Mouse (Mus musculus) layer of hippocampus, adult 2 months (tissue): ENCODE results near the gene Nlrc5. TPM values are rescaled to one million over a fixed set of nuclear protein-coding genes. Genes with fewer than 3 reads are reported as not detected.

Experiments used
- DNase-seq, 2 experiments: peaks; one replicate each; pipeline ENCODE4 v3.0.0; 2022; ENCODE audit warnings: low spot score in 2 of 2
- H3K27ac ChIP-seq: fragments of 200-600 bp; 2 replicates; pipeline ENCODE4 v1.8.1; 2022
- H3K4me3 ChIP-seq: fragments of 200-600 bp; 2 replicates; pipeline ENCODE4 v1.8.1; 2022; ENCODE audit warnings: mild to moderate bottlenecking
- CTCF ChIP-seq: fragments of 200-600 bp; conservative IDR thresholded peaks from 2 replicates; pipeline ENCODE4 v1.8.1; 2022; ENCODE audit warnings: antibody characterized with exemption, mild to moderate bottlenecking, moderate library complexity
- total RNA-seq, 2 experiments: library from RNA; stranded (reverse); gene quantifications; 2 replicates each; pipeline ENCODE4 v1.2.3; 2021

The Nlrc5 gene
- total RNA-seq, 2 experiments from 2014 or later = 0.54 to 1.4 TPM

- no peak overlapping the region for H3K4me3 ChIP-seq
- H3K27ac ChIP-seq = no peak overlapping the region
- TF ChIP-seq CTCF = no peak
- no peak for DNase-seq
Observed at GRCm38 (mm10) chr8:94529875-94530274, 95.7 kb downstream of the Nlrc5 start.

GRCm38 (mm10) chr8:94530643-94531042 is 96.5 kb downstream of the Nlrc5 start:
- no peak overlapping the region for H3K4me3 ChIP-seq
- no peak for TF ChIP-seq CTCF
- DNase-seq = no peak
- H3K27ac ChIP-seq = no peak overlapping the region

GRCm38 (mm10) chr8:94532000-94532399 is 97.8 kb downstream of the Nlrc5 start:
- H3K4me3 ChIP-seq = peak overlapping the region; percentile 76

GRCm38 (mm10) chr8:94532525-94532872 is 98.3 kb downstream of the Nlrc5 start:
- Histone ChIP-seq H3K27ac (peak overlapping the region; percentile 77), H3K4me3 (peak overlapping the region; percentile 76)
- no peak for TF ChIP-seq CTCF
- no peak for DNase-seq

More at GRCm38 (mm10) chr8:94532000-94532399, 97.8 kb downstream of the Nlrc5 start:
- DNase-seq = no peak
- H3K27ac ChIP-seq = peak overlapping the region; percentile 77; the same call in 1 of the 2 replicates
- TF ChIP-seq CTCF = no peak

- peak; percentile 75 for TF ChIP-seq CTCF
- H3K27ac ChIP-seq = peak within 1 kb of the TSS; percentile 77
- DNase-seq = peak; percentile 26 to 43
- peak within 1 kb of the TSS; percentile 76 for H3K4me3 ChIP-seq
Observed at GRCm38 (mm10) chr8:94532873-94533671, 98.9 kb downstream of the Nlrc5 start, which contains the start of gene Cpne2. Gene Cpne2 (plus strand): TSS chr8:94532990.

GRCm38 (mm10) chr8:94534612-94535011 is 100.5 kb downstream of the Nlrc5 start:
- TF ChIP-seq CTCF = no peak
- no peak overlapping the region for H3K4me3 ChIP-seq
- no peak overlapping the region for H3K27ac ChIP-seq
- DNase-seq = no peak

- H3K27ac ChIP-seq = no peak overlapping the region
Observed at GRCm38 (mm10) chr8:94535631-94536030, 101.5 kb downstream of the Nlrc5 start.

GRCm38 (mm10) chr8:94537456-94537855 is 103.3 kb downstream of the Nlrc5 start:
- DNase-seq = no peak
- Histone ChIP-seq H3K4me3 (no peak overlapping the region), H3K27ac (no peak overlapping the region)
- TF ChIP-seq CTCF = no peak

More at GRCm38 (mm10) chr8:94535631-94536030, 101.5 kb downstream of the Nlrc5 start:
- no peak overlapping the region for H3K4me3 ChIP-seq
- DNase-seq = no peak
- TF ChIP-seq CTCF = no peak

- H3K4me3 ChIP-seq = no peak overlapping the region
- no peak for DNase-seq
- H3K27ac ChIP-seq = no peak overlapping the region
- no peak for TF ChIP-seq CTCF
Observed at GRCm38 (mm10) chr8:94540025-94540424, 105.9 kb downstream of the Nlrc5 start.

GRCm38 (mm10) chr8:94540889-94541795 is 107.0 kb downstream of the Nlrc5 start:
- Histone ChIP-seq H3K4me3 (no peak overlapping the region), H3K27ac (no peak overlapping the region)
- no peak for DNase-seq
- TF ChIP-seq CTCF = no peak

- no peak overlapping the region for H3K4me3 ChIP-seq
- H3K27ac ChIP-seq = no peak overlapping the region
- no peak for DNase-seq
- TF ChIP-seq CTCF = no peak
Observed at GRCm38 (mm10) chr8:94543981-94544380, 109.8 kb downstream of the Nlrc5 start.

- H3K27ac ChIP-seq = peak overlapping the region; percentile 69
- TF ChIP-seq CTCF = no peak
- DNase-seq = no peak
- H3K4me3 ChIP-seq = no peak overlapping the region
Observed at GRCm38 (mm10) chr8:94549041-94549440, 114.9 kb downstream of the Nlrc5 start.

- Histone ChIP-seq H3K27ac (peak overlapping the region; percentile 69), H3K4me3 (no peak overlapping the region)
- TF ChIP-seq CTCF = no peak
- DNase-seq = no peak
Observed at GRCm38 (mm10) chr8:94549482-94549881, 115.3 kb downstream of the Nlrc5 start.

- no peak for TF ChIP-seq CTCF
- DNase-seq = no peak
- peak overlapping the region; percentile 69 for H3K27ac ChIP-seq
- no peak overlapping the region for H3K4me3 ChIP-seq
Observed at GRCm38 (mm10) chr8:94549998-94550397, 115.8 kb downstream of the Nlrc5 start.
